Mouse (Mus musculus): ENCODE results near the gene Pnisr.

Gene Pnisr

DNA sequence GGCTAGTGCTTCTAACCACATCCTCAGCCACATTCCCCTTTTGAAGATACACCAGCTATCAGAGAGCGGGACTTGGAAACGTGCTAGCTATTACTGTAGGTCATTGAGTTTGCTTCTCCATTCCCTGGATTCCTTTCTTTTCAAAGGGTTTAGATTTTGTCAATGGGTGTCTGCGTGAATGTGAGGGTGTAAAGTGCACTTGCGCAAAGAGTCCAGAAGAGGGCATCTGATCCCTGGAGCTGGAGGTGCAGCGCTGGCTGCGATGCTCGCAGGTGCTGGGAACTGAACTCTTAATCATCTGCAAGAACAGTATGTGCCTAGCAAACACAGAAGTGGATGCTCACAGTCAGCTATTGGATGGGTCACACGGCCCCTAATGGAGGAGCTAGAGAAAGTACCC is 14.5 kb upstream of the Pnisr start:
- peaks cover 30% of the 10 kb centered on the region for H3K36me3 ChIP-seq (ENCODE audit: insufficient read depth, low read length)
- H3K4me3 ChIP-seq (replicated peaks; ENCODE audit: low read length): no peak overlapping the region
- H3K4me1 ChIP-seq (replicated peaks; ENCODE audit: low read depth, low read length): no peaks in the 10 kb centered on the region; the same call in 1 of the 2 replicates
- no peaks in the 10 kb centered on the region for H3K27me3 ChIP-seq (ENCODE audit: insufficient read depth, low read length)
- TF ChIP-seq CTCF (conservative IDR thresholded peaks at IDR 0.05; ENCODE audit: low read length): peak; percentile 63
- TF ChIP-seq NANOG (IDR thresholded peaks at IDR 0.05; ENCODE audit: borderline replicate concordance, low read length): no peak
- no peaks in the 10 kb centered on the region for H3K9me3 ChIP-seq (ENCODE audit: low read length)

DNA sequence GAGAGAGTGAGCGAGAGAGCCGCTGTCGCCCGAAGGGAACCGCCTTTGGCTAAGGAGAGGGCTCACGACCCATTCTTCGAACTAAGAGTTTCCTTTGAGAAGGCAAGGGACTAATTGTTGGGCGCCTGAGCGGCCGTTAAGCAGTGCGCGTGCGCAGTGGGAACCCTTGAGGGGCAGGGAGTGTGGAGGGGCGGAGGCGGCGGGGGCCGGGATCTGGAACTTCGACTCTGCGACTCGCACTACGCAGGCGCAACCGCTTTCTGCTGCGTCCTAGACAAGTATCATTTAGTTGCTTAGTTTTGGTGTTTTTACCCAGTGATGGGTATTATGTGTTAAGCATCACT is 876 bp downstream of the Pnisr start:
- Histone ChIP-seq H3K36me3 (ENCODE audit: insufficient read depth, low read length) (peaks cover 10% of the 10 kb centered on the region), H3K9me3 (ENCODE audit: low read length) (no peaks in the 10 kb centered on the region), H3K4me1 (replicated peaks; ENCODE audit: low read depth, low read length) (peaks cover 51% of the 10 kb centered on the region), H3K4me3 (replicated peaks; ENCODE audit: low read length) (peak overlapping the region; percentile 100), H3K27me3 (ENCODE audit: insufficient read depth, low read length) (no peaks in the 10 kb centered on the region)
- no peak for TF ChIP-seq POU5F1 (IDR thresholded peaks at IDR 0.05; ENCODE audit: borderline replicate concordance, low read length)
- TF ChIP-seq CTCF (conservative IDR thresholded peaks at IDR 0.05; ENCODE audit: low read length): no peak
- no peak for TF ChIP-seq NANOG (IDR thresholded peaks at IDR 0.05; ENCODE audit: borderline replicate concordance, low read length)

DNA sequence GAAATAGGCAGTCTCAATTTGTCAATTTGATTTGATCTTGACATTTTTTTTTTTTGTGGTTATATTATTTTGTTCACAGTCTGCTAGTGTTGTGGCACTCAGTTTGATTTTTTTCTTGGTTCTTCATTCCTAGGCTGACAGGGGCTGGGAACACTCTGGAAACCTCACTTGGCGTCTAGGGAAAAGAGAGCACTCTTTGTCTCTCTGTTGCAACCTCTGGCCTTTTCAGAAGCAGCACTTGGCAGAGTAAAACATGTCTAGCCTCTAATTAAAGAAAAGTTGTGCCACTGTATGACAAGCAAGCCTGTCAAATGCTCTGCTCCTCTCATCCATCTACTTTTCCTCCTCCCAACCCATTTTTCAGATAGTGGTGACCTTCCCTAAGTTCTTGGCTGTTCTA is 10.1 kb downstream of the Pnisr start:
- Histone ChIP-seq H3K9me3 (ENCODE audit: low read length) (no peaks in the 10 kb centered on the region), H3K27me3 (ENCODE audit: insufficient read depth, low read length) (no peaks in the 10 kb centered on the region), H3K4me1 (replicated peaks; ENCODE audit: low read depth, low read length) (peaks cover 10% of the 10 kb centered on the region), H3K4me3 (replicated peaks; ENCODE audit: low read length) (no peak overlapping the region), H3K36me3 (ENCODE audit: insufficient read depth, low read length) (peaks cover 88% of the 10 kb centered on the region)
- TF ChIP-seq POU5F1 (IDR thresholded peaks at IDR 0.05; ENCODE audit: borderline replicate concordance, low read length) (no peak), NANOG (IDR thresholded peaks at IDR 0.05; ENCODE audit: borderline replicate concordance, low read length) (no peak), CTCF (conservative IDR thresholded peaks at IDR 0.05; ENCODE audit: low read length) (no peak)

DNA sequence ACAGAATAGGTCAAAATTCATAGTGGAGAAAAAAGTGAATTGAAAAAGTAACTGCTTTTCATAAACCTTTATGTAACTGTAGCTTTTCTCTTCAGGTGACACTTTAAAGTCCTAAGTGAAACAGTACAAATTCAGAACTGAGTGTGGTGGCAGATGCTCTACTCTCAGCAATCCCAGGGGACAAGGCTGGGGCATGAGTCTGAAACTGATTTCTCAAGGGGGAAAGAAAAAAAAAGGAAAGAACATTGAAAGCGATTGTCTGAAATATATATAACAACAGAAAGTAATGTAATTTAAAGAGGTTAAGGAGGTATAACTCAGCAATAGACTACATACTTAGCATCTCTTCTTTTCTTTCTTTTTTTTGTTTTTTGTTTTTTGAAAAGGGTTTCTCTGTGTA is 17.8 kb downstream of the Pnisr start:
- peaks cover 92% of the 10 kb centered on the region for H3K36me3 ChIP-seq (ENCODE audit: insufficient read depth, low read length)
- 0 out of 2 replicates have a peak, but pooled peaks cover 3% of the 10 kb centered on the region for H3K4me1 ChIP-seq (replicated peaks; ENCODE audit: low read depth, low read length)
- TF ChIP-seq CTCF (conservative IDR thresholded peaks at IDR 0.05; ENCODE audit: low read length): no peak
- TF ChIP-seq POU5F1 (IDR thresholded peaks at IDR 0.05; ENCODE audit: borderline replicate concordance, low read length): no peak
- no peak for TF ChIP-seq NANOG (IDR thresholded peaks at IDR 0.05; ENCODE audit: borderline replicate concordance, low read length)
- H3K27me3 ChIP-seq (ENCODE audit: insufficient read depth, low read length): no peaks in the 10 kb centered on the region
- no peaks in the 10 kb centered on the region for H3K9me3 ChIP-seq (ENCODE audit: low read length)
- no peak overlapping the region for H3K4me3 ChIP-seq (replicated peaks; ENCODE audit: low read length)

DNA sequence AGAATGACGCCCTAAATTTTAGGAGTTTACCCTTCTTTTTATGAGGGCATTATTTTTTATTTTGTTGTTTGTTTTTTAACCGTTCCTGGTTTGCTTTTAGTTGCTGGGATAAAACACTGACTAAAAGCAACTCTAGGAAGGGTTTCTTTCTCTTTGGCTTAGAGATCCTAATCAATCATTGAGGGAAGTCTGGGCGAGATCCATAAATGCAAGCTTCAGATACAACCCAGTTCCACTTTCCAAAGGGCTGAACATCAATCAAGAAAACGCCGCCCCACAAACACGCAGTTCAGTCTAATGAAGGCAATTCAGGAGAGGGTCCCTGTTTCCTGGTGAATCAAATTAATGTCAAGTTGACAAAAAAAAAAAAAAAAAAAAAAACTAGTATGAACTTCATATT is 31.4 kb downstream of the Pnisr start:
- TF ChIP-seq POU5F1 (IDR thresholded peaks at IDR 0.05; ENCODE audit: borderline replicate concordance, low read length) (no peak), NANOG (IDR thresholded peaks at IDR 0.05; ENCODE audit: borderline replicate concordance, low read length) (no peak), CTCF (conservative IDR thresholded peaks at IDR 0.05; ENCODE audit: low read length) (no peak)
- Histone ChIP-seq H3K27me3 (ENCODE audit: insufficient read depth, low read length) (no peaks in the 10 kb centered on the region), H3K4me3 (replicated peaks; ENCODE audit: low read length) (no peak overlapping the region; the same call in 1 of the 2 replicates), H3K9me3 (ENCODE audit: low read length) (no peaks in the 10 kb centered on the region), H3K4me1 (replicated peaks; ENCODE audit: low read depth, low read length) (peaks cover 16% of the 10 kb centered on the region), H3K36me3 (ENCODE audit: insufficient read depth, low read length) (peaks cover 24% of the 10 kb centered on the region)

DNA sequence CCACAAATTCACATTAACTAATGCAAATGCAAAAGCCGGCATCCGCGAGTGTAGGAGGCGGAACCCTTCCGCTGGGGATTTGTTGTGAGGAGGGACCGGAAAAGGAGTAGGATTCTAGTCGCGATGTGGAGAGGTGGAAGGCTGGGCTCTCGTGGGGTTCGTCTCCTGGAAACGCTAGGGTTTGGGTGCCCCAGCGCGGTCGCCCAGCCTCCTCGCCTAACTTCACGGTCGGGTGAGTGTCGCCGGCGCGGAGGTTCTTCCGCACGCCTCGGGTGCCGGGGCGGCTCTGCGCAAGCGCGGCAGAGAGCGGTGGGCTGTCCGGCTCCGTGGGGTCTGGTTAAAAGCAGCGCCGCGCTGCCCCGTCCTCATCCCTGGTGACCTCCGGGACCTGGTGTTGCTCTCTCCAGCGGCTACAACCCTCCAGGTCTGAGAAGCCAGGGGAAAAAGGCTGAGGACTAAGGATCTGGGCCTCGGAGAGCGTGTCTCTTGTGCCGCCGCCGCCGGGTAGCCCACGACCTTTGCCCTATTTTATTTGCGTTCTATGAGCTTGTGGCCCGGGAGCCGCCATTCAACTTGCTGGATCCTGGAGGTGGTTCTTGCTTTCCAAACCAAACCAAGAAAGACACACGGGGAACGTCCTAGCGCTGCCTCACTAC is 32.3 kb downstream of the Pnisr start, which contains the start of gene Coq3:
Gene Coq3, plus strand, starts transcription at position 109 of the 656 bp plus-strand sequence.
- TF ChIP-seq NANOG (IDR thresholded peaks at IDR 0.05; ENCODE audit: borderline replicate concordance, low read length) (no peak), POU5F1 (IDR thresholded peaks at IDR 0.05; ENCODE audit: borderline replicate concordance, low read length) (no peak), CTCF (conservative IDR thresholded peaks at IDR 0.05; ENCODE audit: low read length) (no peak)
- Histone ChIP-seq H3K36me3 (ENCODE audit: insufficient read depth, low read length) (peaks cover 15% of the 10 kb centered on the region), H3K27me3 (ENCODE audit: insufficient read depth, low read length) (no peaks in the 10 kb centered on the region), H3K4me3 (replicated peaks; ENCODE audit: low read length) (peak within 1 kb of the TSS; percentile 87), H3K4me1 (replicated peaks; ENCODE audit: low read depth, low read length) (peaks cover 13% of the 10 kb centered on the region), H3K9me3 (ENCODE audit: low read length) (no peaks in the 10 kb centered on the region)

DNA sequence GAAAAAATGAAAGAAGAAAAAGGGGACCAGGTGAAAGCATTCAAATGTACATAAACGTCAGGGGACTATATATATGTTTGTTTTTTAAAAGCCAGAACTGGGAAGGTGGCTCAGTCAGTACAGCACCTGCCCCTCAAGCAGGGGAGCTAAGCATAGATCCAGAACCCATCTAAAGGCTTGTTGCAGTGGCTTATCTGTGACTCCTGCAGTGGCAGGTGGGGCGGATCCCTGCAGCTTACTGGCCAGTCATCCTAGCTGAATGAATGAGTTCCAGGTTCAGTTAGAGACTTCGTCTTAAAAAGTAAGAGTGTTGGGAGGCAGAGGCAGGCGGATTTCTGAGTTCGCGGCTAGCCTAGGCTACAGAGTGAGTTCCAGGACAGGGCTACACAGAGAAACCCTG is 35.4 kb downstream of the Pnisr start:
- H3K36me3 ChIP-seq (ENCODE audit: insufficient read depth, low read length): peaks cover 3% of the 10 kb centered on the region; the same call in 1 of the 2 replicates
- H3K27me3 ChIP-seq (ENCODE audit: insufficient read depth, low read length): no peaks in the 10 kb centered on the region
- no peaks in the 10 kb centered on the region for H3K9me3 ChIP-seq (ENCODE audit: low read length)
- H3K4me1 ChIP-seq (replicated peaks; ENCODE audit: low read depth, low read length): peaks cover 13% of the 10 kb centered on the region
- no peak overlapping the region for H3K4me3 ChIP-seq (replicated peaks; ENCODE audit: low read length)
- TF ChIP-seq NANOG (IDR thresholded peaks at IDR 0.05; ENCODE audit: borderline replicate concordance, low read length): no peak
- no peak for TF ChIP-seq CTCF (conservative IDR thresholded peaks at IDR 0.05; ENCODE audit: low read length)
- no peak for TF ChIP-seq POU5F1 (IDR thresholded peaks at IDR 0.05; ENCODE audit: borderline replicate concordance, low read length)

DNA sequence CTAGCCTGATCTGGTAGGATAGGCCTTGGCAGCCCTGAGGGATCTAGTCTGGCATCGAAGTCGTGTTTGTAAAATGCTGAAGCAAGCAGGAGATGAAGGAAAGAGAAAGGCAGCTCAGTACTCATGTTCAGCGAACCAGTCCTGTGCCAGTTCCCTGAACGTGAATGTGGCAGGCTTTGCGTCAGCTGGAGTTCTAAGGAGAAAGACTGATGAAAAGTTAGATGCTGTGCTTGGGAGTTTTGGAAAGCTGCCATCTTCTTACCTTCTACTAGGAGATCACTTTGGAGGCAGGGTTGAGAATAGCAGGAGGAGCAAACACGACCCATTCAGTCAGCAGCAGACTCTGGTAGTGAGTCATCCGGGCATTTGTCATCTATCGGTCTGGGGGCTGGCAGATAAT is 38.4 kb downstream of the Pnisr start:
- no peak for TF ChIP-seq POU5F1 (IDR thresholded peaks at IDR 0.05; ENCODE audit: borderline replicate concordance, low read length)
- no peak for TF ChIP-seq NANOG (IDR thresholded peaks at IDR 0.05; ENCODE audit: borderline replicate concordance, low read length)
- Histone ChIP-seq H3K4me3 (replicated peaks; ENCODE audit: low read length) (no peak overlapping the region), H3K4me1 (replicated peaks; ENCODE audit: low read depth, low read length) (peaks cover 2% of the 10 kb centered on the region; the same call in 1 of the 2 replicates), H3K27me3 (ENCODE audit: insufficient read depth, low read length) (no peaks in the 10 kb centered on the region), H3K36me3 (ENCODE audit: insufficient read depth, low read length) (0 out of 2 replicates have a peak, but pooled peaks cover 2% of the 10 kb centered on the region), H3K9me3 (ENCODE audit: low read length) (no peaks in the 10 kb centered on the region)
